Mouse (Mus musculus) forebrain, postnatal 0 days (tissue): ENCODE measurements at regions not wholly inside any gene's neighbourhood (a gene's known extent, or its start where the extent isn't known, plus 50 kb on each side); places are given as distances from the start of the nearest gene placed in this dataset.

Source experiments
- ATAC-seq: fragments of 200-750 bp; cut with Nextera tagmentation; 2 replicates; pipeline ENCODE4 v1.8.0; 2017; ENCODE audit warnings: mild to moderate bottlenecking, moderate library complexity
- DNase-seq: peaks from one replicate; pipeline ENCODE4 v3.0.0-alpha.2; 2015
- H3K27ac ChIP-seq: fragments of 300-500 bp; sonication (generic); 2 replicates; pipeline ENCODE4 v1.5.1; 2014; ENCODE audit warnings: low read depth, mild to moderate bottlenecking, antibody characterized with exemption, low read length, moderate library complexity, mixed read lengths
- H3K27me3 ChIP-seq: fragments of 300-500 bp; sonication (generic); 2 replicates; pipeline ENCODE4 v1.6.1; 2014; ENCODE audit warnings: mild to moderate bottlenecking, low read length, mixed read lengths; ENCODE audit not compliant: insufficient read depth
- H3K36me3 ChIP-seq: fragments of 300-500 bp; sonication (generic); 2 replicates; pipeline ENCODE4 v1.6.1; 2014; ENCODE audit warnings: mild to moderate bottlenecking, moderate library complexity; ENCODE audit not compliant: insufficient read depth
- H3K4me1 ChIP-seq: fragments of 300-500 bp; sonication (generic); 2 replicates; pipeline ENCODE4 v1.6.1; 2014; ENCODE audit warnings: antibody characterized with exemption; ENCODE audit not compliant: insufficient read depth
- H3K4me2 ChIP-seq: fragments of 300-500 bp; sonication (generic); 2 replicates; pipeline ENCODE4 v1.6.1; 2014; ENCODE audit warnings: low read depth, mild to moderate bottlenecking, moderate library complexity
- H3K4me3 ChIP-seq: fragments of 300-500 bp; sonication (generic); 2 replicates; pipeline ENCODE4 v1.5.1; 2014; ENCODE audit warnings: low read depth, low read length, mixed read lengths
- H3K9ac ChIP-seq: fragments of 300-500 bp; sonication (generic); 2 replicates; pipeline ENCODE4 v1.6.1; 2014; ENCODE audit warnings: mild to moderate bottlenecking
- H3K9me3 ChIP-seq: fragments of 300-500 bp; sonication (generic); 2 replicates; pipeline ENCODE4 v1.6.1; 2016; ENCODE audit warnings: low read length
- CTCF ChIP-seq: sonication (generic); IDR thresholded peaks from 2 replicates; pipeline ENCODE4 v1.5.1; 2016; ENCODE audit warnings: antibody characterized with exemption, control low read depth, low read depth
- WGBS: fragments of 180-500 bp; shearing (Covaris S2); extraction: QIAGEN DNeasy Blood & Tissue Kit; methylation state at CpG from one replicate; pipeline ENCODE4 v1.1.7; 2014; 5-methylcytosine and 5-hydroxymethylcytosine counted together

GRCm38 (mm10) chr11:17449289-17449688 lies 191.9 kb downstream of the C1d start:
- no peaks in the 10 kb centered on the region for H3K36me3 ChIP-seq
- 65% methylated on average over 7 of the region's 7 CpGs for WGBS
- no peak overlapping the region for H3K4me2 ChIP-seq
- TF ChIP-seq CTCF, result no peak
- H3K4me3 ChIP-seq, result no peak overlapping the region
- no peaks in the 10 kb centered on the region for H3K4me1 ChIP-seq
- no peaks in the 10 kb centered on the region; the same call in 1 of the 2 replicates for H3K27me3 ChIP-seq
- no peak for DNase-seq
- H3K27ac ChIP-seq, result no peak overlapping the region
- no peaks in the 10 kb centered on the region for H3K9me3 ChIP-seq
- no peak overlapping the region for H3K9ac ChIP-seq
- no peak for ATAC-seq

- ATAC-seq, result no peak
- Histone ChIP-seq H3K9me3 (no peaks in the 10 kb centered on the region), H3K4me2 (no peak overlapping the region), H3K4me3 (no peak overlapping the region), H3K36me3 (no peaks in the 10 kb centered on the region), H3K27me3 (no peaks in the 10 kb centered on the region; the same call in 1 of the 2 replicates), H3K9ac (no peak overlapping the region), H3K27ac (no peak overlapping the region), H3K4me1 (no peaks in the 10 kb centered on the region)
- TF ChIP-seq CTCF, result no peak
- 58% methylated on average over 7 of the region's 7 CpGs for WGBS
- no peak for DNase-seq
These were observed 193.1 kb downstream of the C1d start for GRCm38 (mm10) chr11:17450360-17451045.

GRCm38 (mm10) chr11:17451451-17451850 lies 194.1 kb downstream of the C1d start:
- no peaks in the 10 kb centered on the region; the same call in 1 of the 2 replicates for H3K27me3 ChIP-seq
- H3K4me2 ChIP-seq, result no peak overlapping the region
- ATAC-seq (peak; percentile 10; the same call in 1 of the 2 replicates), DNase-seq (no peak)
- no peak for TF ChIP-seq CTCF
- no peak overlapping the region for H3K9ac ChIP-seq
- no peaks in the 10 kb centered on the region for H3K9me3 ChIP-seq
- no peaks in the 10 kb centered on the region for H3K4me1 ChIP-seq
- H3K36me3 ChIP-seq, result no peaks in the 10 kb centered on the region
- WGBS, result 87% methylated on average over 2 of the region's 2 CpGs
- H3K27ac ChIP-seq, result no peak overlapping the region
- H3K4me3 ChIP-seq, result no peak overlapping the region

- TF ChIP-seq CTCF, result no peak
- 59% methylated on average over 9 of the region's 9 CpGs for WGBS
- no peak overlapping the region for H3K4me3 ChIP-seq
- peaks cover 10% of the 10 kb centered on the region; the same call in 1 of the 2 replicates for H3K27me3 ChIP-seq
- ATAC-seq (no peak), DNase-seq (no peak)
- H3K9ac ChIP-seq, result no peak overlapping the region
- no peak overlapping the region for H3K4me2 ChIP-seq
- no peaks in the 10 kb centered on the region for H3K4me1 ChIP-seq
- H3K27ac ChIP-seq, result no peak overlapping the region
- no peaks in the 10 kb centered on the region for H3K9me3 ChIP-seq
- no peaks in the 10 kb centered on the region for H3K36me3 ChIP-seq
These were observed 196.2 kb downstream of the C1d start for GRCm38 (mm10) chr11:17453530-17453929.

- H3K4me2 ChIP-seq, result no peak overlapping the region
- H3K9me3 ChIP-seq, result no peaks in the 10 kb centered on the region
- no peak overlapping the region for H3K9ac ChIP-seq
- H3K27ac ChIP-seq, result no peak overlapping the region
- DNase-seq, result no peak
- peaks cover 2% of the 10 kb centered on the region; the same call in 1 of the 2 replicates for H3K4me1 ChIP-seq
- 29% methylated on average over 4 of the region's 4 CpGs for WGBS
- no peak for TF ChIP-seq CTCF
- no peaks in the 10 kb centered on the region for H3K36me3 ChIP-seq
- H3K27me3 ChIP-seq, result peaks cover 33% of the 10 kb centered on the region
- H3K4me3 ChIP-seq, result no peak overlapping the region
- ATAC-seq, result no peak
These were observed 201.6 kb downstream of the C1d start for GRCm38 (mm10) chr11:17458946-17459345.

- no peak overlapping the region for H3K27ac ChIP-seq
- H3K9ac ChIP-seq, result no peak overlapping the region
- H3K4me1 ChIP-seq, result peaks cover 2% of the 10 kb centered on the region; the same call in 1 of the 2 replicates
- DNase-seq, result peak; percentile 63
- H3K9me3 ChIP-seq, result no peaks in the 10 kb centered on the region
- peaks cover 41% of the 10 kb centered on the region for H3K27me3 ChIP-seq
- peak overlapping the region; percentile 18; the same call in 1 of the 2 replicates for H3K4me3 ChIP-seq
- peak; percentile 44 for ATAC-seq
- 3% methylated on average over 11 of the region's 11 CpGs for WGBS
- no peaks in the 10 kb centered on the region for H3K36me3 ChIP-seq
- TF ChIP-seq CTCF, result peak; percentile 68
- peak overlapping the region; percentile 40 for H3K4me2 ChIP-seq
These were observed 202.9 kb downstream of the C1d start for GRCm38 (mm10) chr11:17460024-17460919.

GRCm38 (mm10) chr11:17460920-17461279 lies 203.5 kb downstream of the C1d start:
- peak overlapping the region; percentile 40 for H3K4me2 ChIP-seq
- WGBS, result 4% methylated on average over 13 of the region's 13 CpGs
- DNase-seq, result peak; percentile 51
- H3K4me1 ChIP-seq, result peaks cover 2% of the 10 kb centered on the region; the same call in 1 of the 2 replicates
- no peaks in the 10 kb centered on the region for H3K9me3 ChIP-seq
- H3K27me3 ChIP-seq, result peaks cover 41% of the 10 kb centered on the region
- no peaks in the 10 kb centered on the region for H3K36me3 ChIP-seq
- H3K9ac ChIP-seq, result peak overlapping the region; percentile 28; the same call in 1 of the 2 replicates
- no peak for TF ChIP-seq CTCF
- H3K4me3 ChIP-seq, result peak overlapping the region; percentile 18; the same call in 1 of the 2 replicates
- H3K27ac ChIP-seq, result no peak overlapping the region
- ATAC-seq, result peak; percentile 30; the same call in 1 of the 2 replicates
